Mouse (Mus musculus): ENCODE data around the gene Als2. TPM values are rescaled to one million over a fixed set of nuclear protein-coding genes. Genes with fewer than 3 reads are reported as not detected.

The Als2 gene
- polyA plus RNA-seq, 1 experiment from 2014 or later = 21.4 TPM

DNA sequence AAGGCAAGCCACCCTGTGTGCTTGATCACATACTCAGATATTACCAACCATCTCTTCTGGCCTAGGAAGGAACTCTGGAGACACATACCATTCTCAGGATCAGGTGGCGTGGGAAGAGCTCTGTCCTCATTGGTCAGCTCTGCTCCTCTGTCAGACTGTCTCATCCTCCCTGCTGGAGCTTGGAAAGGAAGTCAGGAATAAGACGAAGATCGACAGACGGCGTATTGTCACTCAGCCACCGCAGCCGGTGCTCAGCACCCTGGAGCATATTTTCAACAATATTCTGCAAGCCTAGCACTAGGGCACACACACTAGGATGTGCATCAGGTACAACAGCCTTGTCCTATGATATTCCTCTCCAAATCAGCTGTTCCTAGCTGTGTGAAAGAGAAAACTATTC, 78.5 kb downstream of the Als2 start:
- H3K27me3 ChIP-seq (ENCODE audit: control insufficient read depth, insufficient read depth, low read length) = no peaks in the 10 kb centered on the region; the same call in 1 of the 2 replicates
- no peaks in the 10 kb centered on the region for H3K36me3 ChIP-seq (ENCODE audit: control insufficient read depth, insufficient read depth, low read length)
- H3K4me1 ChIP-seq (replicated peaks; ENCODE audit: control insufficient read depth, insufficient read depth, low read length) = no peaks in the 10 kb centered on the region
- no peaks in the 10 kb centered on the region for H3K9me3 ChIP-seq (ENCODE audit: control insufficient read depth, low read length)
- 82% methylated on average over 7 of the region's 7 CpGs for WGBS
- H3K4me3 ChIP-seq (ENCODE audit: low read depth, low read length) = no peak overlapping the region
- no peak overlapping the region for H3K27ac ChIP-seq (ENCODE audit: low read depth, low read length)
- DNase-seq (ENCODE audit: low spot score) (no peak), ATAC-seq (replicated peaks; ENCODE audit: low FRiP score) (no peak)
- no peak overlapping the region for H3K4me2 ChIP-seq (ENCODE audit: low read depth, low read length, severe bottlenecking)
- no peak overlapping the region for H3K9ac ChIP-seq (ENCODE audit: low read length)

- no peak for DNase-seq (ENCODE audit: low spot score)
- no peaks in the 10 kb centered on the region for H3K9me3 ChIP-seq (ENCODE audit: control insufficient read depth, low read length)
- no peak overlapping the region for H3K27ac ChIP-seq (ENCODE audit: low read depth, low read length)
- ATAC-seq (replicated peaks; ENCODE audit: low FRiP score) = no peak
- no peaks in the 10 kb centered on the region for H3K36me3 ChIP-seq (ENCODE audit: control insufficient read depth, insufficient read depth, low read length)
- WGBS = 90% methylated on average over 4 of the region's 4 CpGs
- no peak overlapping the region for H3K4me3 ChIP-seq (ENCODE audit: low read depth, low read length)
- H3K4me1 ChIP-seq (replicated peaks; ENCODE audit: control insufficient read depth, insufficient read depth, low read length) = no peaks in the 10 kb centered on the region
- no peak overlapping the region for H3K4me2 ChIP-seq (ENCODE audit: low read depth, low read length, severe bottlenecking)
- H3K27me3 ChIP-seq (ENCODE audit: control insufficient read depth, insufficient read depth, low read length) = no peaks in the 10 kb centered on the region
- no peak overlapping the region for H3K9ac ChIP-seq (ENCODE audit: low read length)
These were observed 79.2 kb downstream of the Als2 start for GRCm38 (mm10) chr1:59157846-59158245.

- WGBS = 82% methylated on average over 4 of the region's 4 CpGs
- Histone ChIP-seq H3K9ac (ENCODE audit: low read length) (no peak overlapping the region), H3K4me2 (ENCODE audit: low read depth, low read length, severe bottlenecking) (no peak overlapping the region), H3K36me3 (ENCODE audit: control insufficient read depth, insufficient read depth, low read length) (no peaks in the 10 kb centered on the region), H3K27ac (ENCODE audit: low read depth, low read length) (no peak overlapping the region), H3K9me3 (ENCODE audit: control insufficient read depth, low read length) (no peaks in the 10 kb centered on the region), H3K4me3 (ENCODE audit: low read depth, low read length) (no peak overlapping the region), H3K27me3 (ENCODE audit: control insufficient read depth, insufficient read depth, low read length) (no peaks in the 10 kb centered on the region), H3K4me1 (replicated peaks; ENCODE audit: control insufficient read depth, insufficient read depth, low read length) (no peaks in the 10 kb centered on the region)
- DNase-seq (ENCODE audit: low spot score) = no peak
- ATAC-seq (replicated peaks; ENCODE audit: low FRiP score) = no peak
These were observed 84.7 kb downstream of the Als2 start for GRCm38 (mm10) chr1:59152346-59152745.

DNA sequence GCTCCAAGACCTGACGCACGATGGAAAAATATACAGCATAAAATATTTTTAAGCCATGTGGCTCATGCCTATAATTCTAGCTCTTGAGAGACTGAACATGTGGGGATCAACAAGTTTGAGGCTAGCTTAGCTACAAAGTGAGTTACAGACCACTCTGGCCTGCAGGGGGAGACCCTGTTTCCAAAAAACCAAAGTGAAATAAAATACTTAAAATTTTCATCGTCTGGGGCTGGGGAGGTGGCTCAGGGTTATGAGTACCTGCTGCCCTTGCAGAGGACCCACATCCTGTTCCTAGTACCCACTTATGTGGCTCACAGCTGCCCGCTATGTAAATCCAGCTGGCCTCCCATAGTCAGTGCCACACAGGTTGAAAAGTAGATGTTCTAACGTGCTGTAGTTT, 86.5 kb downstream of the Als2 start:
- Histone ChIP-seq H3K4me2 (ENCODE audit: low read depth, low read length, severe bottlenecking) (no peak overlapping the region), H3K27ac (ENCODE audit: low read depth, low read length) (no peak overlapping the region), H3K4me3 (ENCODE audit: low read depth, low read length) (no peak overlapping the region), H3K4me1 (replicated peaks; ENCODE audit: control insufficient read depth, insufficient read depth, low read length) (no peaks in the 10 kb centered on the region), H3K9me3 (ENCODE audit: control insufficient read depth, low read length) (no peaks in the 10 kb centered on the region), H3K36me3 (ENCODE audit: control insufficient read depth, insufficient read depth, low read length) (no peaks in the 10 kb centered on the region), H3K27me3 (ENCODE audit: control insufficient read depth, insufficient read depth, low read length) (no peaks in the 10 kb centered on the region), H3K9ac (ENCODE audit: low read length) (no peak overlapping the region)
- no peak for DNase-seq (ENCODE audit: low spot score)
- no peak for ATAC-seq (replicated peaks; ENCODE audit: low FRiP score)
- 86% methylated on average over 5 of the region's 5 CpGs for WGBS

- no peak for ATAC-seq (replicated peaks; ENCODE audit: low FRiP score)
- WGBS = 78% methylated on average over 10 of the region's 10 CpGs
- Histone ChIP-seq H3K4me3 (ENCODE audit: low read depth, low read length) (no peak overlapping the region), H3K36me3 (ENCODE audit: control insufficient read depth, insufficient read depth, low read length) (no peaks in the 10 kb centered on the region), H3K9ac (ENCODE audit: low read length) (no peak overlapping the region), H3K27ac (ENCODE audit: low read depth, low read length) (no peak overlapping the region), H3K4me2 (ENCODE audit: low read depth, low read length, severe bottlenecking) (no peak overlapping the region), H3K4me1 (replicated peaks; ENCODE audit: control insufficient read depth, insufficient read depth, low read length) (no peaks in the 10 kb centered on the region), H3K9me3 (ENCODE audit: control insufficient read depth, low read length) (no peaks in the 10 kb centered on the region), H3K27me3 (ENCODE audit: control insufficient read depth, insufficient read depth, low read length) (no peaks in the 10 kb centered on the region)
- DNase-seq (ENCODE audit: low spot score) = peak; percentile 58
These were observed 92.5 kb downstream of the Als2 start for GRCm38 (mm10) chr1:59144543-59144942.

DNA sequence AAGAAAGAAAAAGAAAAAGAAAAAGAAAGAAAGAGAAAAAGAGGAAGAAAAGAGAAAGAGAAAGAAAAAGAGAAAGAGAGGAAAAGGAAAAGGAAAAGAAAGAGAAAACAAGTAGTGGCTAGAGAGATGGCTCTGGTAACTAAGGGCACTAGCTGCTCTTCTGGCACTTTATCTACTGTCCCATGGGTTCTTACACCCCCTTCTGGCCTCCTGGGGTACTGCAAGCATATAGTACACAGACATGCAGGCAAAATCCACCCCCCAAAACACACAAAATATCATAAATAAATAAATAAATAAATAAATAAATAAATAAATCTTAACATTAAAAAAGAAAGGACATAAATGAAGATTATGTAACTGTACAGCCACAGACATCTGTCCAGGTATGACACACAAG, 94.2 kb downstream of the Als2 start:
- no peak for ATAC-seq (replicated peaks; ENCODE audit: low FRiP score)
- Histone ChIP-seq H3K9ac (ENCODE audit: low read length) (no peak overlapping the region), H3K4me2 (ENCODE audit: low read depth, low read length, severe bottlenecking) (no peak overlapping the region), H3K36me3 (ENCODE audit: control insufficient read depth, insufficient read depth, low read length) (no peaks in the 10 kb centered on the region), H3K4me1 (replicated peaks; ENCODE audit: control insufficient read depth, insufficient read depth, low read length) (no peaks in the 10 kb centered on the region), H3K27ac (ENCODE audit: low read depth, low read length) (no peak overlapping the region), H3K4me3 (ENCODE audit: low read depth, low read length) (no peak overlapping the region), H3K27me3 (ENCODE audit: control insufficient read depth, insufficient read depth, low read length) (no peaks in the 10 kb centered on the region), H3K9me3 (ENCODE audit: control insufficient read depth, low read length) (no peaks in the 10 kb centered on the region)
- DNase-seq (ENCODE audit: low spot score) = peak; percentile 75

GRCm38 (mm10) chr1:59134419-59134818, 102.6 kb downstream of the Als2 start:
- H3K4me3 ChIP-seq (ENCODE audit: low read depth, low read length) = no peak overlapping the region
- H3K27me3 ChIP-seq (ENCODE audit: control insufficient read depth, insufficient read depth, low read length) = no peaks in the 10 kb centered on the region
- no peak overlapping the region for H3K4me2 ChIP-seq (ENCODE audit: low read depth, low read length, severe bottlenecking)
- H3K4me1 ChIP-seq (replicated peaks; ENCODE audit: control insufficient read depth, insufficient read depth, low read length) = no peaks in the 10 kb centered on the region
- no peak overlapping the region for H3K9ac ChIP-seq (ENCODE audit: low read length)
- H3K27ac ChIP-seq (ENCODE audit: low read depth, low read length) = no peak overlapping the region
- no peaks in the 10 kb centered on the region for H3K9me3 ChIP-seq (ENCODE audit: control insufficient read depth, low read length)
- ATAC-seq (replicated peaks; ENCODE audit: low FRiP score) (no peak), DNase-seq (ENCODE audit: low spot score) (no peak)
- H3K36me3 ChIP-seq (ENCODE audit: control insufficient read depth, insufficient read depth, low read length) = no peaks in the 10 kb centered on the region
- 80% methylated on average over 5 of the region's 5 CpGs for WGBS

- H3K4me3 ChIP-seq (ENCODE audit: low read depth, low read length) = no peak overlapping the region
- ATAC-seq (replicated peaks; ENCODE audit: low FRiP score) = no peak
- no peak overlapping the region for H3K9ac ChIP-seq (ENCODE audit: low read length)
- no peaks in the 10 kb centered on the region for H3K9me3 ChIP-seq (ENCODE audit: control insufficient read depth, low read length)
- H3K27me3 ChIP-seq (ENCODE audit: control insufficient read depth, insufficient read depth, low read length) = no peaks in the 10 kb centered on the region
- no peak overlapping the region for H3K27ac ChIP-seq (ENCODE audit: low read depth, low read length)
- DNase-seq (ENCODE audit: low spot score) = no peak
- no peak overlapping the region for H3K4me2 ChIP-seq (ENCODE audit: low read depth, low read length, severe bottlenecking)
- no peaks in the 10 kb centered on the region for H3K36me3 ChIP-seq (ENCODE audit: control insufficient read depth, insufficient read depth, low read length)
- WGBS = 79% methylated on average over 7 of the region's 7 CpGs
- no peaks in the 10 kb centered on the region for H3K4me1 ChIP-seq (replicated peaks; ENCODE audit: control insufficient read depth, insufficient read depth, low read length)
These were observed 108.2 kb downstream of the Als2 start for GRCm38 (mm10) chr1:59128879-59129278.

DNA sequence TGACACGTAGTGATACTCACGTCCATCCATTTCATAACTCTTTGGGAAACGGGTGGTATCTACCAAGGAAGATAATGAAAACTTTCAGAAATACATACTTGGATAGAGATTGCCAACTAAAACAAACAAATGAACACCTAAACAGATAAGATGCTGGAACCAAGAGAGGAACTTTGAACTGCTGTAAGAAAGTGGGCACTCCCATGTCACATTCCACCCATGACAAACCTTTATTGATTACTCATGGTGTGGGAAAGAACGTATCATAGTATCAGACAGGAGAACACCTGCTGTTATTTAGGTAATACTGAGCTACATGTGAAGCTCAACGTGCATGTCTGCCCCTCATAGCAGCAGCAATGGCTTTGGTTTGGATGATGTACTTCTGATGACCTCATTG, 111.5 kb downstream of the Als2 start:
- H3K27me3 ChIP-seq (ENCODE audit: control insufficient read depth, insufficient read depth, low read length) = no peaks in the 10 kb centered on the region
- no peak overlapping the region for H3K4me3 ChIP-seq (ENCODE audit: low read depth, low read length)
- no peaks in the 10 kb centered on the region for H3K36me3 ChIP-seq (ENCODE audit: control insufficient read depth, insufficient read depth, low read length)
- H3K27ac ChIP-seq (ENCODE audit: low read depth, low read length) = no peak overlapping the region
- no peak for ATAC-seq (replicated peaks; ENCODE audit: low FRiP score)
- 79% methylated on average over 5 of the region's 5 CpGs for WGBS
- no peak overlapping the region for H3K4me2 ChIP-seq (ENCODE audit: low read depth, low read length, severe bottlenecking)
- H3K4me1 ChIP-seq (replicated peaks; ENCODE audit: control insufficient read depth, insufficient read depth, low read length) = no peaks in the 10 kb centered on the region
- no peaks in the 10 kb centered on the region for H3K9me3 ChIP-seq (ENCODE audit: control insufficient read depth, low read length)
- H3K9ac ChIP-seq (ENCODE audit: low read length) = no peak overlapping the region
- DNase-seq (ENCODE audit: low spot score) = no peak
